Mouse (Mus musculus) hindbrain, embryonic 15.5 days (tissue): ENCODE results near the gene Sgo2a. TPM values are rescaled to one million over a fixed set of nuclear protein-coding genes. Genes with fewer than 3 reads are reported as not detected.
"Not testable (repeated sequence)": the region's sequence is repeated elsewhere in the genome, so short reads cannot be mapped to it uniquely, and the experiment has no call there.

Experiments used
- ATAC-seq: fragments of 200-750 bp; cut with Nextera tagmentation; 2 replicates; pipeline ENCODE4 v1.8.0; 2017; ENCODE audit warnings: low read depth, moderate number of reproducible peaks, moderate TSS enrichment; ENCODE audit not compliant: low FRiP score
- H3K27ac ChIP-seq: fragments of 300-500 bp; sonication (generic); replicated peaks from 2 replicates; pipeline ENCODE4 v1.5.1; 2015; ENCODE audit warnings: mild to moderate bottlenecking, inconsistent platforms
- H3K27me3 ChIP-seq: fragments of 300-500 bp; sonication (generic); 2 replicates; pipeline ENCODE4 v1.6.1; 2015; ENCODE audit warnings: control low read depth, inconsistent platforms
- H3K36me3 ChIP-seq: fragments of 300-500 bp; sonication (generic); 2 replicates; pipeline ENCODE4 v1.6.1; 2015; ENCODE audit warnings: control low read depth, inconsistent platforms
- H3K4me1 ChIP-seq: fragments of 300-500 bp; sonication (generic); replicated peaks from 2 replicates; pipeline ENCODE4 v1.6.1; 2015; ENCODE audit warnings: control low read depth, inconsistent platforms
- H3K4me2 ChIP-seq: fragments of 300-500 bp; sonication (generic); 2 replicates; pipeline ENCODE4 v1.6.1; 2015; ENCODE audit warnings: moderate library complexity, mild to moderate bottlenecking, inconsistent platforms
- H3K4me3 ChIP-seq: fragments of 300-500 bp; sonication (generic); 2 replicates; pipeline ENCODE4 v1.5.1; 2015; ENCODE audit warnings: mild to moderate bottlenecking, inconsistent platforms
- H3K9ac ChIP-seq: fragments of 300-500 bp; sonication (generic); 2 replicates; pipeline ENCODE4 v1.6.1; 2015; ENCODE audit warnings: inconsistent platforms
- H3K9me3 ChIP-seq: fragments of 300-500 bp; sonication (generic); 2 replicates; pipeline ENCODE4 v1.6.1; 2016; ENCODE audit warnings: control low read depth, inconsistent platforms
- WGBS: fragments of 180-500 bp; shearing (Covaris S2); methylation state at CpG from one replicate; pipeline ENCODE4 v1.1.7; 2015; 5-methylcytosine and 5-hydroxymethylcytosine counted together
- polyA plus RNA-seq: library from polyadenylated mRNA; unstranded; fragments of >200 nt; fragmentation: Nextera tagmentation; extraction: Ambion mirVana; gene quantifications from 2 replicates; pipeline ENCODE4 v1.2.1, GENCODE M21; 2015

Sgo2a gene
- polyA plus RNA-seq, 1 experiment from 2014 or later: 3.8 TPM

DNA sequence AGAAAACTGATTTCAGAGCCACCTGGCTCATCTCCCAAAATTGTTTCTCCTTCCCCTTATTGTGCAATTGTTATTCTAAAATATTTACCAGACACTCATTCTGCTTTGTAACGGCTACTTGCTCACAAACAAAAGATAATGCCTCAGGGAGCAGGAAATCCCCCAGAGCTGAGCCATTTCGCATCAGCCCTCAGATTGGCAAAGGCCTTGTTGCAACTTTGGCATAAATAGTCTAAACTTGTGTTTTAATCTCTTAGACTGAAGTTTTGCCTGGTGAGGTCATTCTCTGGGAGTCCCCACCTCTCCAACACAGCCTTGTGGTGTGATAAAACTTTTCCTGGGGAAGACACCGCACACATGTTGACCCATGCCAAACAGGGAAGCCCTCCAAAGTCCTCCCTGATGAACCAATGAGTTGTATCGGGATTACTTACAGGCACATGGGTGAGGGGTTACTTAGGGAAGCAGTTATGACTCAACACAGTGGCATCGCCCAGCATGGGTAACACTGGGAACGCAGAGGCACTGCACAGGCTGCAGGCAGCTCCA is 6.6 kb upstream of the Sgo2a start:
- WGBS: 66% methylated on average over 6 of the region's 6 CpGs
- Histone ChIP-seq H3K9me3 (no peaks in the 10 kb centered on the region), H3K9ac (no peak overlapping the region), H3K36me3 (no peaks in the 10 kb centered on the region), H3K4me2 (no peak overlapping the region), H3K27ac (no peak overlapping the region), H3K27me3 (no peaks in the 10 kb centered on the region), H3K4me1 (no peaks in the 10 kb centered on the region), H3K4me3 (no peak overlapping the region)
- ATAC-seq: no peak

DNA sequence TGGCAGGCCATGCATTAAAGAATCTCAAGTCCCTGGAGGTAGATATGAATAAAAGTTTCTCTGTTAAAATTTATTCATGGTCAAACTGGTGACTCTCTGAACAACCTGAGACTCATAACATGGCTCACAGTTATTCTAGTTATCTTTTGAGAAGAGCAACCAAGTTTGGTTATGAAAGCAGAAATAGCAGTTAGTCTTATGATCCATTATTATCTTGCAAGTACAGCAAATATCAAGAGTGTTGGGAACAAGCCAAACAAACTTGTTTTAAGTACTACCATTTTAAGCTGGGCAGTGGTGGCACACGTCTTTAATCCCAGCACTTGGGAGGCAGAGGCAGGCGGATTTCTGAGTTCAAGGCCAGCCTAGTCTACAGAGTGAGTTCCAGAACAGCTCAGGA is 4.5 kb upstream of the Sgo2a start:
- H3K9me3 ChIP-seq: no peaks in the 10 kb centered on the region
- H3K27ac ChIP-seq: no peak overlapping the region
- no peaks in the 10 kb centered on the region for H3K27me3 ChIP-seq
- H3K4me2 ChIP-seq: no peak overlapping the region
- no peak overlapping the region for H3K9ac ChIP-seq
- H3K4me3 ChIP-seq: no peak overlapping the region
- H3K36me3 ChIP-seq: no peaks in the 10 kb centered on the region
- ATAC-seq: no peak
- peaks cover 2% of the 10 kb centered on the region for H3K4me1 ChIP-seq
- WGBS: 81% methylated on average over 2 of the region's 2 CpGs

DNA sequence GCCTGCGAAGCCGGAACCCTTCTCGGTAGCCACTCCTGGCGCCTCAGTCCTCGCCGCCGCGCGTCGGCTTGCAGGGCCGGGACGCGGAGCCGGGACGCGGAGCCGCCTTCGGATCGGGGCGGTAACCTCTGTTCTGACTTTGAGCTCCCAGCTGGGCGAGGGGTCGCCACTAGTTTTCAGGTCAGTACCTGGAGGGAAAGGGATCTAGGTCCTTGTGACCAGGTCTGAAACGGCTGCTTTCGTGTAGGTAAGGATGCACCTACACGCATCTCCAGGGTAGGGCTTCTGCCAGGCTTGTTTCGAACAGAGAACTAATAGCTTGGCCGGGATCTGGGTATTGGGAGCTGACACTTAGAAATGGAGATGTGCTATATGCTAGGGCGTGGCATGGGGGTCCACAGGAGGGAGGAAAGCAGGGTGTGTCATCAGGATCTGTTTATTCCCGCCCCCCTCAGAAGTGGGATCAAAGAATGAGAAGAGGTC is 403 bp downstream of the Sgo2a start:
- Histone ChIP-seq H3K9ac (peak overlapping the region; percentile 63), H3K27me3 (no peaks in the 10 kb centered on the region), H3K4me3 (peak overlapping the region; percentile 78), H3K4me2 (peak overlapping the region; percentile 85), H3K9me3 (no peaks in the 10 kb centered on the region), H3K36me3 (no peaks in the 10 kb centered on the region), H3K27ac (no peak overlapping the region), H3K4me1 (peaks cover 13% of the 10 kb centered on the region)
- no peak; the same call in 1 of the 2 replicates for ATAC-seq
- WGBS: under 1% methylated on average over 29 of the region's 29 CpGs

DNA sequence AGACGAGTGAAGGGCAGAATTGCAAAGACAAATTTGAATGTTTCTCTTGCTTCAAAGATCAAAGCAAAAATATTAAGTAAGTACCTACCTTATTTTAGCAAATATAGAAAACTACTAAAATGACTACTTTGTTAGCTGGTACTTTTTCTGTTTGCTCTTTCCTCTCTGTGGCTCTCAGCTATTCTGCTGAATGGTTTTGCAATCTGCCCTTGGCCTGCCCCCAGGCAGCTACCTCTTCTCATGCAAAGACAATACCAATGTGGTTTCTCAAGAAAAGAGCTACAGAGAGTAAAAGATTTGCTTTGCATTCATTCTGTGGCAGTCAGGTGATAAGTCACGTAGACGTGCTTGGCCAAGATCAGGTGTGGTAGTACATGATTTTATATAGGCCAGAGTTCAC is 2.4 kb downstream of the Sgo2a start:
- no peaks in the 10 kb centered on the region for H3K36me3 ChIP-seq
- H3K9me3 ChIP-seq: no peaks in the 10 kb centered on the region
- H3K4me1 ChIP-seq: peaks cover 13% of the 10 kb centered on the region
- H3K27me3 ChIP-seq: no peaks in the 10 kb centered on the region
- no peak overlapping the region for H3K4me3 ChIP-seq
- 83% methylated on average over 3 of the region's 3 CpGs for WGBS
- no peak for ATAC-seq
- H3K9ac ChIP-seq: no peak overlapping the region
- H3K4me2 ChIP-seq: no peak overlapping the region
- no peak overlapping the region for H3K27ac ChIP-seq

DNA sequence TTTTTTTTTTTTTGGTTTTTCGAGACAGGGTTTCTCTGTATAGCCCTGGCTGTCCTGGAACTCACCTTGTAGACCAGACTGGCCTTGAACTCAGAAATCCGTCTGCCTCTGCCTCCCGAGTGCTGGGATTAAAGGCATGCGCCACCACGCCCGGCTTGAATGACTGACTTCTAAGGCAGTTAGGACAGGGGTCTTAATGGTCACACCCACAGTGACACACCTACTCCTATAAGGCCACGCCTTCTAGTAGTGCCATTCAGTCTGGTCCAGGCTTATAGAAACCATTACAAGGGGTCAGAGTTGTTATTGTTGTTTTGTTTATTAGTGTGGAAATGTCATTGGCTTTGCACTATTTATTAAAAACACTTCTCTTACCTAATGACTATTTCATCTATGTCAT is 10.6 kb downstream of the Sgo2a start:
- WGBS: 94% methylated on average over 7 of the region's 7 CpGs
- H3K4me1 ChIP-seq, H3K27me3 ChIP-seq, H3K4me3 ChIP-seq, H3K4me2 ChIP-seq, H3K27ac ChIP-seq, H3K9ac ChIP-seq, H3K36me3 ChIP-seq, ATAC-seq, H3K9me3 ChIP-seq: not testable (repeated sequence)

DNA sequence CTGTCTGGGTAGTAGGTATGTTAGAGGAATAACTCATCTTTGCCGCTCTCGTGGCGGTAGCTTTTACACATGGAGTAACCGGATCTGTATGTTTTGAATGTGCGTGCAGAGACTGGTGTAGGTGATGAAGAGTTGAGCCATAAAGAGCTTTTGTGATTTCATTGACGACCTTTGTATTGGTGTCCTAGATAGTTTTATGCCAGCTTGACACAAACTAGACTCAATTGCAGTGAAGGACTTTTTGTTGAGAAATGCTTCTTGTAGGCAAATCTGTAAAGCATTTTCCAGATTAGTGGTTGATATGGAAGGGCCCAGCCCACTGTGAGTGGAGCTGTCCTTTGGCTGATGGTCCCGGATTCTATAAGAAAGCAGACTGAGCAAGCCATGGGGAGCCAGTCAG is 23.1 kb downstream of the Sgo2a start, which contains the start of gene Kctd18:
Kctd18 (minus strand) TSS at position 101 of the 400 bp plus-strand sequence.
- WGBS: 98% methylated on average over 7 of the region's 7 CpGs
- ATAC-seq: no peak
- no peak within 1 kb of the TSS for H3K9ac ChIP-seq

DNA sequence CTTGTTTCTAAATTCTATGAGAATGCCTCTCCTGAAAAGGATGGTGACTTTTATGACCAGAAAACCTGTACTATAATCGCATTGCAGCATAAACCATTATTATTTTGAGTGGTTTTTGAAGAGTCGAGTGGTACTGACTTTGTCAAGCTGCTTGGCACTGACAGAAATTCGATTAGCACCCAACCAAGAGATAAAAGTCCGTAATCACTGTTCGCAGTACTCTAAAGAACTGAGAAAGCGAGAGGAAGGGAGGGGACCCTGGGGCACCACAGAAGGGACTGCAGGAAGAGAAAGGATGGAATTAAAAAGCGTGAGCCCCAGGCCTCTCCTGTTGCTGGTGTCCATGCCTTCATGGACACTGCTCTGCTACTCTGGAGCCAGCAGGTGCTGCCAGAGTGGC is 31.9 kb downstream of the Sgo2a start:
- no peaks in the 10 kb centered on the region for H3K9me3 ChIP-seq
- H3K27ac ChIP-seq: no peak overlapping the region
- H3K4me3 ChIP-seq: no peak overlapping the region
- H3K4me2 ChIP-seq: no peak overlapping the region
- H3K27me3 ChIP-seq: no peaks in the 10 kb centered on the region
- no peak overlapping the region for H3K9ac ChIP-seq
- H3K4me1 ChIP-seq: 0 out of 2 replicates have a peak, but pooled peaks cover 13% of the 10 kb centered on the region
- ATAC-seq: no peak
- no peaks in the 10 kb centered on the region for H3K36me3 ChIP-seq
- WGBS: 90% methylated on average over 7 of the region's 7 CpGs

More for the DNA sequence above, 23.1 kb downstream of the Sgo2a start, which contains the start of gene Kctd18:
- Histone ChIP-seq H3K4me2 (no peak within 1 kb of the TSS), H3K36me3 (no peaks in the 10 kb centered on the region), H3K9me3 (no peaks in the 10 kb centered on the region), H3K27me3 (no peaks in the 10 kb centered on the region), H3K27ac (no peak within 1 kb of the TSS), H3K4me1 (no peaks in the 10 kb centered on the region), H3K4me3 (no peak within 1 kb of the TSS)

DNA sequence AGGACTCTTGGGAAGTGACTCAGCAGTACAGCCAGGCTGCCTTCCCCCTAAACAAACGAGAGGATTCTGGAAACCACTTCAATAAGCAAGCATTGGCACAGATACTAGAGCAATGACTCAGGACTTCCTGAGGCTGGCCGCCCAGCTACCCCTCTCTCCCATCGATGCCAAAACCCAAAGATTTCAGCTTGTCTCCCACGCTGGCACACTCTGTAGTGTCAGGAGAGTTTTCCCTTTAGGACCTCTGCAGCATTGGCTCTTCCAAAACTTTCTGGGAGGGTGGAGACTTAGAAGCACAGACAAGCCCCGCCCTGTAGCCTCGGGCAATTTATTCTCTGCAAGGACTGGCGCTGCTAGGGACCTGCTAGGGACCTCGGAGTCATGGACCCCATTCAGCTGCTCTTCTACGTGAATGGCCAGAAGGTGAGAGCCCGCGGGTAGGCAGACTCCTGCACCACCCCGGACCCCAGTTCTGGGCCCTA is 33.9 kb downstream of the Sgo2a start, which contains the start of gene Aox1:
Aox1 (plus strand) TSS at position 296 of the 482 bp plus-strand sequence.
- Histone ChIP-seq H3K4me1 (0 out of 2 replicates have a peak, but pooled peaks cover 13% of the 10 kb centered on the region), H3K4me3 (no peak within 1 kb of the TSS), H3K27ac (peak within 1 kb of the TSS; percentile 68), H3K9ac (no peak within 1 kb of the TSS), H3K36me3 (no peaks in the 10 kb centered on the region), H3K4me2 (peak within 1 kb of the TSS; percentile 47), H3K27me3 (no peaks in the 10 kb centered on the region), H3K9me3 (no peaks in the 10 kb centered on the region)
- WGBS: 18% methylated on average over 12 of the region's 12 CpGs
- peak; percentile 70 for ATAC-seq

DNA sequence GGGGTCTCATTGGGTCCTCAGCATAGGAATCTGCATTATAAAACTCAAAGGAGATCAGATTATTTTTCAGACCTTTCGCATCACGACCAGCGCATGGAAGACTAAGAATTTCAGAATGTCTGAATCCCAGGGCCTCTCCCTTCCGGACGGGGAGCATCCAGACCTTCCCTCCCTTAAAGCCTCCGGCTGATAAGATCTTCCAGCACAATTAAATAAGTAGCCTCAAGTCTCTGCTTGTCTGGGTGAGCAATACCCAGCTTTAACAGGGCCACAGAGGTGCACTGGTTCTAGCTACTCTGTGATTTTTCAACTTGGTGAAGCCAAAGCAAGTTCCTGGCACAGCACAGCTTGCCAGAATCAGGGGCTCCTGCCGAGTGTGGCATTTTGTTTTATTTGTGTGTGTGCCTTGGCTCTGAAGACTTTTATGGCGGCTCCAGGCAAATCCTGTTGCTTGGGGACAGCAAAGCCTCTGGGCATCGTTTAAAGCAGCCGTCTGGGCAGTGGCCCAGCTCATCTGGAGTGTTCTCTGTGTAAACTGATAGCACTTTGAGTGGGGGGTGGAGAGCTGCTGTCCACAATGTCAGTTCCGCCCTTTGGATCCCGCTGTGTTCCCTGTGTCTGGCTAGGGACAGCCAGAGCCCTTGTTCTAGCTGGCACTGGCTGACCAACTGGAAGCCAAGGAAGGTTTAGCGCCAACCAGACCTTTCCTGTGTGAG is 34.5 kb downstream of the Sgo2a start:
- no peak overlapping the region for H3K9ac ChIP-seq
- H3K27ac ChIP-seq: peak overlapping the region; percentile 68
- no peak overlapping the region for H3K4me3 ChIP-seq

DNA sequence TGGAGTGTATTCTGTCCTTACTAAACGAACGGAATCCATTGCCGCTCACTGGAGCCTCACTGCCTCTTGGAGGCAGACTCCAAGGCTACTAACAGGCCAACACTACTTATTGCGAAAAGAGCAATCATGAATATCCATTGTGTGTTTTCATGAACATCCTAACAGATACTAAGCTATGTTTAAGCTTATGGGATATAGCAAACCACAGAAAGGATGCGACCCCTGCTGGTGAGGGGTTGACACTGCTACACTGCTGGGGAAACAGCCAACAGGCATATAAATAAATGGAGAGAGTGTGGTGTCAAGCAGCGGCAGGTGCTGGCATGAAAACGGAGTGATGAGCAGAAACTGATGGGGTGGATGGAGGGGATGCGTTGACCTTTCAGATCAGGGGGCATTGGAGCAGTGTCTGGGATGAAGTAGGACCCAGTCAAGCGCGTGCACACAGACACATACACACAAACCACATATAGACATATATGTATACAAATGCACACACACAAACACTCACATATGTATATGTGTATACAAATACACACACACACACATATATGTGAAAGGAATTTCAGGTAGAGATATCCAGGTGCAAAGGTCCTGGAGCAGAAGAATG is 35.5 kb downstream of the Sgo2a start:
- H3K9ac ChIP-seq: no peak overlapping the region
- 60% methylated on average over 10 of the region's 10 CpGs for WGBS
- H3K27ac ChIP-seq: no peak overlapping the region; the same call in 1 of the 2 replicates
- H3K4me2 ChIP-seq: no peak overlapping the region
- ATAC-seq: 0 out of 2 replicates have a peak, but pooled peaks have one; percentile 20
- no peaks in the 10 kb centered on the region for H3K9me3 ChIP-seq
- no peaks in the 10 kb centered on the region for H3K36me3 ChIP-seq
- H3K4me3 ChIP-seq: no peak overlapping the region
- H3K27me3 ChIP-seq: no peaks in the 10 kb centered on the region
- 0 out of 2 replicates have a peak, but pooled peaks cover 13% of the 10 kb centered on the region for H3K4me1 ChIP-seq

More for the DNA sequence above, 34.5 kb downstream of the Sgo2a start:
- H3K9me3 ChIP-seq: no peaks in the 10 kb centered on the region
- no peaks in the 10 kb centered on the region for H3K27me3 ChIP-seq
- ATAC-seq: peak; percentile 93
- 36% methylated on average over 13 of the region's 13 CpGs for WGBS
- no peaks in the 10 kb centered on the region for H3K36me3 ChIP-seq
- peak overlapping the region; percentile 47 for H3K4me2 ChIP-seq
- 0 out of 2 replicates have a peak, but pooled peaks cover 13% of the 10 kb centered on the region for H3K4me1 ChIP-seq

DNA sequence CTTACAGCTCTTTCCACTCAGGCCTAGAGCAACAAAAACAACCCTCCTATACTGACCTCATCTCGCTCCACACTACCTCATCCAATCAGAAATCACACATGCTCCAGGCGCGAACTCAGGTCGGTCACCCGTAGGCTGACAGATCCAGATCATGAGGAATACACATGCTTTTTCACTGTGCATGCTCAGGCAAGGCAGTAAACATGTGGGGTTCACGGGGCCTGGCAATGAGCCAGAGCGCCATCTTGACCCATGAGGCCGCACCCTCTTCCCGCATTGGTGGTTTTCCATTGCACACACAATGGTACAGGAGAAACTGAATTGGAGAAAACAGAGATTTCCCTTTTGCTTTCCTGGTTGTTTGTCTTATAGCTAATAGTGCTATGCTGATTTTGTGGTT is 41.5 kb downstream of the Sgo2a start:
- ATAC-seq, H3K4me3 ChIP-seq, H3K36me3 ChIP-seq, H3K4me2 ChIP-seq, H3K4me1 ChIP-seq, H3K27me3 ChIP-seq, H3K9me3 ChIP-seq, H3K9ac ChIP-seq, H3K27ac ChIP-seq: not testable (repeated sequence)
- 98% methylated on average over 9 of the region's 9 CpGs for WGBS

DNA sequence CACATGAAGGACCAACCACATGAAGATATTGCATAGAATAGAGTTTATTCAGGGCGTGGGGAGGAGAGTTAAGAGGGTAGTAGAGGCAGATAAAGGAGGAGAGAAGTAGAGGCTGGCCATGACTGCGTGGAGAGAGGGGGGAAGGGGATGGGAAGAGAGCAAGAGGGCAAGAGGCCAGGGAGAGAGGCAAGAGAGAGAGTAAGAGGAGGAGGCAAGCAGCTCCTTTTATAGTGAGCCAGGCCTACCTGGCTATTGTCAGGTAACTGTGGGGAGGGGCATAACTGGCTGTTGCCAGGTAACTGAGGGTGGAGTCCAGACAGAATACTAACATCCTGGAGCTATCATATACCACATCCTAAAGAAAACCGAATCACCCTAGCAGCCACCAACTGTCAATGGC is 49.3 kb downstream of the Sgo2a start:
- Histone ChIP-seq H3K9ac (no peak overlapping the region), H3K36me3 (no peaks in the 10 kb centered on the region), H3K27me3 (no peaks in the 10 kb centered on the region), H3K4me1 (no peaks in the 10 kb centered on the region), H3K4me2 (no peak overlapping the region), H3K27ac (no peak overlapping the region), H3K9me3 (no peaks in the 10 kb centered on the region), H3K4me3 (no peak overlapping the region)
- ATAC-seq: no peak
- WGBS: 78% methylated on average over 3 of the region's 3 CpGs
